Mouse (Mus musculus) kidney, adult 8-10 months (tissue): ENCODE data around the gene Guca1b.

Source experiments
- DNase-seq, 2 experiments: peaks; one replicate each; pipeline ENCODE4 v3.0.0; 2022

Guca1b gene

GRCm38 (mm10) chr17:47385145-47385544 lies at the start of gene Guca1b:
Gene Guca1b, plus strand, starts transcription at chr17:47385393.
- no peak for DNase-seq

GRCm38 (mm10) chr17:47343121-47343520 lies 42.1 kb upstream of the Guca1b start:
- no peak for DNase-seq

GRCm38 (mm10) chr17:47349721-47350319 lies 35.4 kb upstream of the Guca1b start:
- DNase-seq, result no peak

- peak in 1 of 2 experiments; percentile 52 for DNase-seq
Measured at GRCm38 (mm10) chr17:47359964-47360363, 25.2 kb upstream of the Guca1b start.

- DNase-seq, result no peak
Measured at GRCm38 (mm10) chr17:47361343-47361742, 23.9 kb upstream of the Guca1b start.

GRCm38 (mm10) chr17:47368401-47369086 lies 16.6 kb upstream of the Guca1b start, which contains the start of gene Mrps10:
Gene Mrps10, plus strand, starts transcription at chr17:47368887.
- DNase-seq, result peak; percentile 86

GRCm38 (mm10) chr17:47369087-47369443 lies 16.1 kb upstream of the Guca1b start:
- DNase-seq, result no peak

- DNase-seq, result peak; percentile 71 to 75
Measured at GRCm38 (mm10) chr17:47371451-47371850, 13.7 kb upstream of the Guca1b start.

GRCm38 (mm10) chr17:47373991-47374390 lies 11.2 kb upstream of the Guca1b start:
- DNase-seq, result no peak

- no peak for DNase-seq
Measured at GRCm38 (mm10) chr17:47376779-47377280, 8.4 kb upstream of the Guca1b start.

GRCm38 (mm10) chr17:47378133-47378532 lies 7.1 kb upstream of the Guca1b start:
- DNase-seq, result no peak

GRCm38 (mm10) chr17:47381917-47382316 lies 3.3 kb upstream of the Guca1b start:
- DNase-seq, result no peak

GRCm38 (mm10) chr17:47383266-47383665 lies 1.9 kb upstream of the Guca1b start:
- no peak for DNase-seq

- DNase-seq, result no peak
Measured at GRCm38 (mm10) chr17:47384064-47384463, 1.1 kb upstream of the Guca1b start.

- DNase-seq, result peak; percentile 25 to 64
Measured at GRCm38 (mm10) chr17:47386649-47387048, 1.5 kb downstream of the Guca1b start.

- DNase-seq, result peak in 1 of 2 experiments; percentile 33
Measured at GRCm38 (mm10) chr17:47394223-47394869, 9.2 kb downstream of the Guca1b start.

GRCm38 (mm10) chr17:47395376-47395913 lies 10.3 kb downstream of the Guca1b start:
- DNase-seq, result peak; percentile 54 to 55

GRCm38 (mm10) chr17:47399091-47399490 lies 13.9 kb downstream of the Guca1b start:
- no peak for DNase-seq

GRCm38 (mm10) chr17:47400451-47400850 lies 15.3 kb downstream of the Guca1b start, which contains the start of gene Guca1a:
Gene Guca1a, minus strand, starts transcription at chr17:47400584.
- no peak for DNase-seq

- no peak for DNase-seq
Measured at GRCm38 (mm10) chr17:47407717-47408557, 22.7 kb downstream of the Guca1b start.

- peak; percentile 45 to 74 for DNase-seq
Measured at GRCm38 (mm10) chr17:47408558-47408898, 23.3 kb downstream of the Guca1b start.
